Mouse (Mus musculus) embryonic facial prominence, embryonic 14.5 days (tissue): ENCODE data around the gene Ambra1. TPM values are rescaled to one million over a fixed set of nuclear protein-coding genes. Genes with fewer than 3 reads are reported as not detected.
A peak's percentile ranks its signal among the peaks of the same experiment; 100 is the strongest.

Experiments
- ATAC-seq: fragments of 200-750 bp; cut with Nextera tagmentation; 2 replicates; pipeline ENCODE4 v1.8.0; 2017; ENCODE audit warnings: low read depth, moderate number of reproducible peaks, moderate TSS enrichment
- DNase-seq: peaks from one replicate; pipeline ENCODE4 v3.0.0-alpha.2; 2015; ENCODE audit warnings: low spot score
- H3K27ac ChIP-seq: fragments of 300-500 bp; sonication (generic); replicated peaks from 2 replicates; pipeline ENCODE4 v1.5.1; 2014; ENCODE audit warnings: low read depth, mild to moderate bottlenecking, low read length, moderate library complexity
- H3K27me3 ChIP-seq: fragments of 300-500 bp; sonication (generic); replicated peaks from 2 replicates; pipeline ENCODE4 v1.6.1; 2014; ENCODE audit warnings: low read length; ENCODE audit not compliant: control insufficient read depth, insufficient read depth
- H3K36me3 ChIP-seq: fragments of 300-500 bp; sonication (generic); 2 replicates; pipeline ENCODE4 v1.6.1; 2014; ENCODE audit warnings: low read length, mixed read lengths; ENCODE audit not compliant: control insufficient read depth, insufficient read depth
- H3K4me1 ChIP-seq: fragments of 300-500 bp; sonication (generic); 2 replicates; pipeline ENCODE4 v1.6.1; 2014; ENCODE audit warnings: antibody characterized with exemption, low read length; ENCODE audit not compliant: control insufficient read depth, insufficient read depth
- H3K4me2 ChIP-seq: fragments of 300-500 bp; sonication (generic); 2 replicates; pipeline ENCODE4 v1.6.1; 2014; ENCODE audit warnings: low read depth, mild to moderate bottlenecking, low read length, moderate library complexity, mixed read lengths
- H3K4me3 ChIP-seq: fragments of 300-500 bp; sonication (generic); 2 replicates; pipeline ENCODE4 v1.5.1; 2014; ENCODE audit warnings: low read depth, mild to moderate bottlenecking, low read length
- H3K9ac ChIP-seq: fragments of 300-500 bp; sonication (generic); 2 replicates; pipeline ENCODE4 v1.6.1; 2014; ENCODE audit warnings: low read depth, mild to moderate bottlenecking, low read length, moderate library complexity, mixed read lengths
- H3K9me3 ChIP-seq: fragments of 300-500 bp; sonication (generic); 2 replicates; pipeline ENCODE4 v1.6.1; 2016; ENCODE audit warnings: low read length; ENCODE audit not compliant: control insufficient read depth
- WGBS: fragments of 180-500 bp; shearing (Covaris S2); extraction: QIAGEN DNeasy Blood & Tissue Kit; methylation state at CpG from one replicate; pipeline ENCODE4 v1.1.7; 2014; 5-methylcytosine and 5-hydroxymethylcytosine counted together
- polyA plus RNA-seq: library from polyadenylated mRNA; unstranded; fragments of >200 nt; fragmentation: Nextera tagmentation; extraction: Ambion mirVana; gene quantifications from 2 replicates; pipeline ENCODE4 v1.2.1, GENCODE M21; 2014

Ambra1 gene
- polyA plus RNA-seq, 1 experiment from 2014 or later: 15.3 TPM

GRCm38 (mm10) chr2:91705736-91706135 is 24.2 kb upstream of the Ambra1 start:
- 0 out of 2 replicates have a peak, but pooled peaks cover 5% of the 10 kb centered on the region for H3K36me3 ChIP-seq
- H3K9ac ChIP-seq: no peak overlapping the region
- no peaks in the 10 kb centered on the region for H3K9me3 ChIP-seq
- 78% methylated on average over 6 of the region's 6 CpGs for WGBS
- no peak overlapping the region for H3K27ac ChIP-seq
- H3K4me1 ChIP-seq: 0 out of 2 replicates have a peak, but pooled peaks cover 5% of the 10 kb centered on the region
- no peaks in the 10 kb centered on the region for H3K27me3 ChIP-seq
- ATAC-seq: no peak
- no peak overlapping the region for H3K4me2 ChIP-seq
- H3K4me3 ChIP-seq: no peak overlapping the region
- DNase-seq: no peak

- ATAC-seq: no peak
- H3K9me3 ChIP-seq: no peaks in the 10 kb centered on the region
These were observed 23.5 kb upstream of the Ambra1 start for GRCm38 (mm10) chr2:91706456-91706855.

GRCm38 (mm10) chr2:91708361-91708760 is 21.6 kb upstream of the Ambra1 start:
- H3K36me3 ChIP-seq: 0 out of 2 replicates have a peak, but pooled peaks cover 5% of the 10 kb centered on the region
- H3K27me3 ChIP-seq: no peaks in the 10 kb centered on the region
- no peak overlapping the region for H3K4me3 ChIP-seq
- ATAC-seq (no peak), DNase-seq (no peak)
- no peak overlapping the region for H3K4me2 ChIP-seq
- no peak overlapping the region for H3K9ac ChIP-seq
- H3K27ac ChIP-seq: no peak overlapping the region
- 93% methylated on average over 6 of the region's 6 CpGs for WGBS
- no peaks in the 10 kb centered on the region for H3K9me3 ChIP-seq
- H3K4me1 ChIP-seq: peaks cover 11% of the 10 kb centered on the region

More at GRCm38 (mm10) chr2:91706456-91706855, 23.5 kb upstream of the Ambra1 start:
- H3K4me2 ChIP-seq: no peak overlapping the region
- H3K27ac ChIP-seq: no peak overlapping the region
- no peak for DNase-seq
- no peak overlapping the region for H3K9ac ChIP-seq
- peaks cover 7% of the 10 kb centered on the region for H3K4me1 ChIP-seq
- no peaks in the 10 kb centered on the region for H3K27me3 ChIP-seq
- H3K4me3 ChIP-seq: no peak overlapping the region
- 0 out of 2 replicates have a peak, but pooled peaks cover 5% of the 10 kb centered on the region for H3K36me3 ChIP-seq

GRCm38 (mm10) chr2:91710272-91711234 is 19.4 kb upstream of the Ambra1 start, which contains the start of the genes Atg13 and Harbi1:
Atg13 (minus strand) TSS chr2:91710576.
Harbi1 (plus strand) TSS chr2:91710852.
- Histone ChIP-seq H3K9me3 (no peaks in the 10 kb centered on the region), H3K4me1 (peaks cover 11% of the 10 kb centered on the region), H3K36me3 (no peaks in the 10 kb centered on the region), H3K27ac (peak within 1 kb of the TSS; percentile 91), H3K9ac (peak within 1 kb of the TSS; percentile 90), H3K27me3 (no peaks in the 10 kb centered on the region), H3K4me2 (peak within 1 kb of the TSS; percentile 81), H3K4me3 (peak within 1 kb of the TSS; percentile 95)
- WGBS: under 1% methylated on average over 65 of the region's 66 CpGs
- DNase-seq (peak; percentile 96), ATAC-seq (peak; percentile 98)

DNA sequence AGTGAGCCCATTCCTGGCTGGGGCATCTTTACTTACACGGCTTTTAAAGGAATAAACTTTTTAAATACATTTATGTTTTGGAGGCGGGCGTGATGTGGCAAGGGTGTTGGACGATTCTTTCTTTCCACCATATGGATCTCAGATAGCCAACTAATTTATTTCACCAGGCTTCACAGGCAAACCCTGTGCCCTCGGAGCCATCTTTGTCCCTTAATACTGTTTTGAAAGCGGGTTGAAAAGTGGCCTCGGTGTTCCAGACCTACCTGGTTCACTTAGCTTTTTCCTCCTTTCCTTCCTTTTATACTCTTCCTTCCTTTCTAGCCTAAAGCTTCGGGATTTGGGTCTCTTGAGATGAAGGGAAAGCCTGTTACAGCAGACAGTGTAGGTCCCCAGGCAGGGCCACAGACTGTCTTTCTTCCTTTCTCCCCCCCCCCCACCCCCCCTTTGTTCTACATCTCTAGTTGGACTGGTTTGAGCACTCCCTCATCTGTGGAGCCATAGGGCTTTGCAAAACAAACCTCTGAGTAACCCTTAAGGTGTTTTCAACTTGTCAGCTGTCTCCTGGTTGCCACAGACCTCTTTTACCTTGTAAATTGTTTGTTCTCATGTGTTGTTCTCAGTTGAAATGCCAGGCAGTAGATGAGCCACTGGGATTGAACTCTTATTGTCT is 18.5 kb upstream of the Ambra1 start:
- Histone ChIP-seq H3K4me2 (peak overlapping the region; percentile 81), H3K4me1 (peaks cover 11% of the 10 kb centered on the region), H3K9me3 (no peaks in the 10 kb centered on the region), H3K36me3 (0 out of 2 replicates have a peak, but pooled peaks cover 5% of the 10 kb centered on the region), H3K4me3 (peak overlapping the region; percentile 95), H3K9ac (peak overlapping the region; percentile 90), H3K27ac (peak overlapping the region; percentile 91), H3K27me3 (no peaks in the 10 kb centered on the region)
- ATAC-seq: peak; percentile 27; the same call in 1 of the 2 replicates
- DNase-seq: peak; percentile 61
- 3% methylated on average over 8 of the region's 8 CpGs for WGBS

GRCm38 (mm10) chr2:91714921-91715320 is 15.0 kb upstream of the Ambra1 start:
- WGBS: 88% methylated on average over 1 of the region's 1 CpGs
- no peak overlapping the region for H3K27ac ChIP-seq
- no peak for DNase-seq

GRCm38 (mm10) chr2:91718276-91718675 is 11.7 kb upstream of the Ambra1 start:
- Histone ChIP-seq H3K9me3 (no peaks in the 10 kb centered on the region), H3K4me3 (no peak overlapping the region), H3K36me3 (peaks cover 36% of the 10 kb centered on the region), H3K27me3 (no peaks in the 10 kb centered on the region), H3K4me1 (no peaks in the 10 kb centered on the region), H3K4me2 (no peak overlapping the region), H3K27ac (no peak overlapping the region), H3K9ac (no peak overlapping the region)
- 88% methylated on average over 6 of the region's 6 CpGs for WGBS
- ATAC-seq (no peak), DNase-seq (no peak)

More at GRCm38 (mm10) chr2:91714921-91715320, 15.0 kb upstream of the Ambra1 start:
- H3K9ac ChIP-seq: no peak overlapping the region
- no peak overlapping the region for H3K4me2 ChIP-seq
- peaks cover 22% of the 10 kb centered on the region for H3K36me3 ChIP-seq
- no peaks in the 10 kb centered on the region for H3K9me3 ChIP-seq
- no peak overlapping the region for H3K4me3 ChIP-seq
- ATAC-seq: no peak
- H3K27me3 ChIP-seq: no peaks in the 10 kb centered on the region
- peaks cover 6% of the 10 kb centered on the region for H3K4me1 ChIP-seq

- H3K27me3 ChIP-seq: no peaks in the 10 kb centered on the region
- H3K27ac ChIP-seq: no peak overlapping the region
- no peaks in the 10 kb centered on the region for H3K4me1 ChIP-seq
- no peak overlapping the region for H3K4me2 ChIP-seq
- DNase-seq (no peak), ATAC-seq (no peak)
- no peak overlapping the region for H3K9ac ChIP-seq
- WGBS: 62% methylated on average over 4 of the region's 4 CpGs
- H3K36me3 ChIP-seq: peaks cover 28% of the 10 kb centered on the region
- H3K9me3 ChIP-seq: no peaks in the 10 kb centered on the region
- no peak overlapping the region for H3K4me3 ChIP-seq
These were observed 6.6 kb upstream of the Ambra1 start for GRCm38 (mm10) chr2:91723382-91723781.
